Mouse (Mus musculus) small intestine, adult 2 months (tissue): ENCODE results near the gene Exog.

Source experiments
- CTCF ChIP-seq: fragments of 200-500 bp; IDR thresholded peaks from 2 replicates; pipeline ENCODE4 v1.5.1; 2012; ENCODE audit warnings: low read depth, mild to moderate bottlenecking, control low read depth, inconsistent platforms, low read length, moderate library complexity, mixed read lengths; ENCODE audit not compliant: insufficient replicate concordance, insufficient read length; ENCODE audit errors: extremely low read depth
- POLR2A ChIP-seq: fragments of 200-500 bp; IDR thresholded peaks from 2 replicates; pipeline ENCODE4 v1.6.1; 2012; ENCODE audit warnings: low read depth, mild to moderate bottlenecking, control low read depth, inconsistent platforms, low read length, moderate library complexity

DNA sequence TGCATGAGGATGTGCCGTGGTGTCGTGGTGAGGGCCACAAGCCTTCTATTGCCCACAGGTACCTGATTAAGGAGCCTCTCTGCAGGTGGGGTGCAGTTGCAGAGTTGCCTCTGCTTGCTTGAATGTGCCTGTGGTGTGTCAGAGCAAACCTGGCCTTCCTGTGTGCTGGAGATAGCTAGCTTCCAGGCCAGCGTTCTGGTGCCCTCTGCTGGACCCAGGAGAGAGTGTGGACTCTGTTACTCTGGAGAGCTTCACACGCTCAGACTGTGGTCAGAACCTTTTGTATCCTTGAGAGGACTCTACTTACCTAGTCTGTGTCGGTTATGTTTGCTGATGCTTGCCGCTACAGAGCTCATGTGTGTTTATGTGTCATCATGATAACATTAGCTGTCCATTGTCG, 14.4 kb upstream of the Exog start:
- peak; percentile 75; the same call in 1 of the 2 replicates for TF ChIP-seq CTCF
- TF ChIP-seq POLR2A: no peak
